Mouse (Mus musculus) heart, embryonic 12.5 days (tissue): ENCODE measurements around the gene Ttc36. TPM values are rescaled to one million over a fixed set of nuclear protein-coding genes. Genes with fewer than 3 reads are reported as not detected.

Experiments used
- ATAC-seq: fragments of 200-750 bp; cut with Nextera tagmentation; 2 replicates; pipeline ENCODE4 v1.8.0; 2017; ENCODE audit warnings: moderate TSS enrichment, moderate library complexity; ENCODE audit not compliant: insufficient number of reproducible peaks, low FRiP score
- H3K27ac ChIP-seq: fragments of 300-500 bp; sonication (generic); 2 replicates; pipeline ENCODE4 v1.5.1; 2016; ENCODE audit warnings: mild to moderate bottlenecking, moderate library complexity; ENCODE audit not compliant: poor library complexity, severe bottlenecking
- H3K27me3 ChIP-seq: fragments of 300-500 bp; sonication (generic); replicated peaks from 2 replicates; pipeline ENCODE4 v1.6.1; 2016; ENCODE audit warnings: mild to moderate bottlenecking, moderate library complexity
- H3K36me3 ChIP-seq: fragments of 300-500 bp; sonication (generic); 2 replicates; pipeline ENCODE4 v1.6.1; 2016; ENCODE audit warnings: mild to moderate bottlenecking, moderate library complexity
- H3K4me1 ChIP-seq: fragments of 300-500 bp; sonication (generic); replicated peaks from 2 replicates; pipeline ENCODE4 v1.6.1; 2016; ENCODE audit warnings: mild to moderate bottlenecking
- H3K4me2 ChIP-seq: fragments of 300-500 bp; sonication (generic); 2 replicates; pipeline ENCODE4 v1.6.1; 2016; ENCODE audit warnings: mild to moderate bottlenecking, moderate library complexity
- H3K4me3 ChIP-seq: fragments of 300-500 bp; sonication (generic); 2 replicates; pipeline ENCODE4 v1.5.1; 2016; ENCODE audit warnings: mild to moderate bottlenecking
- H3K9ac ChIP-seq: fragments of 300-500 bp; sonication (generic); 2 replicates; pipeline ENCODE4 v1.6.1; 2016; ENCODE audit warnings: mild to moderate bottlenecking, moderate library complexity
- H3K9me3 ChIP-seq: fragments of 300-500 bp; sonication (generic); replicated peaks from 2 replicates; pipeline ENCODE4 v1.6.1; 2016; ENCODE audit warnings: mild to moderate bottlenecking, moderate library complexity
- WGBS: fragments of 180-500 bp; shearing (Covaris S2); methylation state at CpG from one replicate; pipeline ENCODE4 v1.1.7; 2016; 5-methylcytosine and 5-hydroxymethylcytosine counted together
- polyA plus RNA-seq: library from polyadenylated mRNA; unstranded; fragments of >200 nt; fragmentation: Nextera tagmentation; extraction: Ambion mirVana; gene quantifications from 2 replicates; pipeline ENCODE4 v1.2.1, GENCODE M21; 2016

Ttc36 gene
- not detected in 2 replicates for polyA plus RNA-seq

- 77% methylated on average over 4 of the region's 4 CpGs for WGBS
- no peak within 1 kb of the TSS for H3K27ac ChIP-seq
- no peak within 1 kb of the TSS for H3K9ac ChIP-seq
- ATAC-seq, result no peak
- H3K27me3 ChIP-seq, result peaks cover 17% of the 10 kb centered on the region
- H3K4me3 ChIP-seq, result no peak within 1 kb of the TSS
- H3K4me2 ChIP-seq, result no peak within 1 kb of the TSS
- H3K36me3 ChIP-seq, result peaks cover 32% of the 10 kb centered on the region
- no peaks in the 10 kb centered on the region for H3K9me3 ChIP-seq
- H3K4me1 ChIP-seq, result peaks cover 13% of the 10 kb centered on the region
These were observed at the start of gene Ttc36 for GRCm38 (mm10) chr9:44802808-44803450. Gene Ttc36 (minus strand): TSS chr9:44803072.

- Histone ChIP-seq H3K9me3 (no peaks in the 10 kb centered on the region), H3K36me3 (peaks cover 72% of the 10 kb centered on the region), H3K27me3 (no peaks in the 10 kb centered on the region), H3K4me3 (no peak overlapping the region), H3K4me2 (no peak overlapping the region), H3K27ac (no peak overlapping the region), H3K9ac (no peak overlapping the region), H3K4me1 (0 out of 2 replicates have a peak, but pooled peaks cover 2% of the 10 kb centered on the region)
- no peak for ATAC-seq
- 81% methylated on average over 6 of the region's 6 CpGs for WGBS
These were observed 44.6 kb upstream of the Ttc36 start for GRCm38 (mm10) chr9:44847446-44847845.

- 86% methylated on average over 10 of the region's 10 CpGs for WGBS
- 0 out of 2 replicates have a peak, but pooled peaks cover 2% of the 10 kb centered on the region for H3K4me1 ChIP-seq
- no peaks in the 10 kb centered on the region for H3K27me3 ChIP-seq
- no peak overlapping the region for H3K27ac ChIP-seq
- no peak for ATAC-seq
- no peak overlapping the region for H3K4me2 ChIP-seq
- H3K4me3 ChIP-seq, result no peak overlapping the region
- H3K9ac ChIP-seq, result no peak overlapping the region
- H3K9me3 ChIP-seq, result no peaks in the 10 kb centered on the region
- peaks cover 88% of the 10 kb centered on the region for H3K36me3 ChIP-seq
These were observed 38.4 kb upstream of the Ttc36 start for GRCm38 (mm10) chr9:44841241-44841640.

- WGBS, result 56% methylated on average over 7 of the region's 7 CpGs
- peaks cover 90% of the 10 kb centered on the region for H3K36me3 ChIP-seq
- H3K9me3 ChIP-seq, result no peaks in the 10 kb centered on the region
- H3K4me1 ChIP-seq, result peaks cover 6% of the 10 kb centered on the region; the same call in 1 of the 2 replicates
- H3K27ac ChIP-seq, result no peak overlapping the region
- no peak overlapping the region for H3K9ac ChIP-seq
- no peak for ATAC-seq
- H3K4me2 ChIP-seq, result no peak overlapping the region
- no peaks in the 10 kb centered on the region for H3K27me3 ChIP-seq
- no peak overlapping the region for H3K4me3 ChIP-seq
These were observed 33.6 kb upstream of the Ttc36 start for GRCm38 (mm10) chr9:44836439-44836838.

- H3K27ac ChIP-seq, result no peak overlapping the region
- ATAC-seq, result no peak
- H3K36me3 ChIP-seq, result peaks cover 93% of the 10 kb centered on the region
- no peaks in the 10 kb centered on the region for H3K9me3 ChIP-seq
- WGBS, result 74% methylated on average over 4 of the region's 4 CpGs
- H3K27me3 ChIP-seq, result no peaks in the 10 kb centered on the region
- H3K4me3 ChIP-seq, result no peak overlapping the region
- no peak overlapping the region for H3K9ac ChIP-seq
- no peak overlapping the region for H3K4me2 ChIP-seq
- peaks cover 6% of the 10 kb centered on the region; the same call in 1 of the 2 replicates for H3K4me1 ChIP-seq
These were observed 29.5 kb upstream of the Ttc36 start for GRCm38 (mm10) chr9:44832356-44832755.

- H3K27me3 ChIP-seq, result no peaks in the 10 kb centered on the region
- ATAC-seq, result no peak
- no peak overlapping the region for H3K4me2 ChIP-seq
- H3K36me3 ChIP-seq, result peaks cover 94% of the 10 kb centered on the region
- H3K9ac ChIP-seq, result no peak overlapping the region
- no peak overlapping the region for H3K4me3 ChIP-seq
- no peaks in the 10 kb centered on the region for H3K9me3 ChIP-seq
- WGBS, result 88% methylated on average over 2 of the region's 2 CpGs
- H3K4me1 ChIP-seq, result peaks cover 6% of the 10 kb centered on the region; the same call in 1 of the 2 replicates
- H3K27ac ChIP-seq, result no peak overlapping the region
These were observed 27.6 kb upstream of the Ttc36 start for GRCm38 (mm10) chr9:44830506-44830905.

DNA sequence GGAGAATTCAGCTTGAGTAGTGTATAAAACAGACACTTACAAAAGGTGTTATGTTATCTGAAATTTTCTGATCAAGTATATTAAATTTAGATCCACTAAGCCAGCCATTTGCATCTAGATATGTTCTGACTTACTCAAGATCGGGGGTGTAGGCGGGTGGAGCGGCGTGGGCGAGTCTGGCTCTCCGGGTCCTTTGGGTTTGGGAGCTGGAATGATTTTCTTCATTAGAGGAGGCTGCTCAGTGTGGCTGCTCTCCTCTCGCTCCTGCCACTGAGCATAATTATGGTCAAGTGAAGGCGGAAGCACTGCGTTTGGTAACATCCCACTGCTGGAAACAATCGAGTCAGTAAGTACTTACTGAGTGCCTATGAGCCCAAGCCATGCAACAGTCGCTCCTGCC, 26.1 kb upstream of the Ttc36 start:
- ATAC-seq, result no peak
- H3K9ac ChIP-seq, result no peak overlapping the region
- peaks cover 93% of the 10 kb centered on the region for H3K36me3 ChIP-seq
- H3K27ac ChIP-seq, result no peak overlapping the region
- H3K4me1 ChIP-seq, result peaks cover 6% of the 10 kb centered on the region; the same call in 1 of the 2 replicates
- 91% methylated on average over 11 of the region's 11 CpGs for WGBS
- H3K4me2 ChIP-seq, result no peak overlapping the region
- no peak overlapping the region for H3K4me3 ChIP-seq
- H3K27me3 ChIP-seq, result no peaks in the 10 kb centered on the region
- no peaks in the 10 kb centered on the region for H3K9me3 ChIP-seq

DNA sequence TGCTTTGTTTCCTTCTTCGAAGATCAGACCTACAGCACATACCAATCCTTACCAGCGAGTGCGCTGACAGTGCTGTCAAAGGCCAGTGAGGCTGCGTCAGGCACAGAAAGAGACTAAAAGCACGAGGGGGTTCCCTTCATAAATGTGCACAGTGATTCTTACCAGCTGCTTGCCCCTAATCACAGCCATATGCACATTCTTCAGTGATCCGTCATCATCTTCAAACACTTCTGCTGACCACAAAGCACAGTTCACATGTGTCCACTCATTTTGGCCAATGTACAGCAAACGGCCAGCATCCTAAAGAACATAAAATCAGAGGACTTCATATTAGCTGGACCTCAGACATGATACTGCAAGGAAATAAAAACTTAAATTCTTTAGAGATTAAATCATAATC, 23.8 kb upstream of the Ttc36 start:
- 80% methylated on average over 7 of the region's 7 CpGs for WGBS
- no peak for ATAC-seq
- H3K4me1 ChIP-seq, result no peaks in the 10 kb centered on the region

DNA sequence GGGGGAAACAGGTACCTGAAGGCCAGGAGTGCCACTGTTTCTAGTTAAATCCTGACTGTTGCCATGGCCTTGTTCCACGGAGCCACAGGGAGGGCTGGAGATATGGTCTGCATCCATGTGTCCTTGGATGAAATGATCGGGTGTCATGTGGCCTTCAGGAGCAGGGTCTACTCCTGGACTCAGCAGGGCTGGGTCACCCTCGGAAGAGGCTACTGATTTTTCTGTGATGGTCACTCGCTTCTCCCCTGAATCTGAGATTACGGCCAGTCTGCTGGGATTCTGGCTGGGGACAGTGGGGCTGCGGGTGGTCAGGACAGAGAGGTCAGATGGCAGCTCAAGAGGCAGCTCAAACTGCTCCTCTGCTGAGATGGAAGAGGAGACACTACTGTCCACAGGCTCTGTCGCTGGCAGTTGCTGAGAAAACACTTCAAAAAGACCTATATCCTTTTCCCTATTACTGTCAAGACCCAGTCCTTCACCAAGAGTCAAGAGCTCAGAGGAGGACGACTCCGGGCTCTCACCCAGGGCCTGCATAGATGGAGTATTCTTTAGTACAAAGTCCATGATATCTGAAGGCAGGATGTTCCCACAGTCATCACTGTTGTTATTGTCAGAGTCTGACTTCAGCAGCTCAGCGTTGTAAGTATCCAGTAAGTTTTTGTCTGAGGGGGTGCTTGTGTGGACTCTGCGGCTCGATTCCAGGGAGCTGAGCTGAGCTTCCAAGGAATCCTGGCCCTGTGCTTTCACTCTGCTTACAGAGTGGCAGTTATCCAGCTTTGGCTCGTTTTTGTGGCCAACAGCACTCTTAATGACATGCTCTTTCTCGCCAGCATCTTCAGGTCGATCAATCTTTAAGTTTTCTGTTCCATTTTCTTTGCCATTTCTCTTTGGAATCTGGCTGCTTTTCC, 17.3 kb upstream of the Ttc36 start:
- Histone ChIP-seq H3K27ac (no peak overlapping the region), H3K4me3 (no peak overlapping the region), H3K27me3 (no peaks in the 10 kb centered on the region), H3K36me3 (peaks cover 99% of the 10 kb centered on the region), H3K4me1 (no peaks in the 10 kb centered on the region), H3K9me3 (no peaks in the 10 kb centered on the region), H3K9ac (no peak overlapping the region), H3K4me2 (no peak overlapping the region)
- no peak for ATAC-seq
- 88% methylated on average over 15 of the region's 15 CpGs for WGBS

More for the DNA sequence above, 23.8 kb upstream of the Ttc36 start:
- H3K4me3 ChIP-seq, result no peak overlapping the region
- H3K9me3 ChIP-seq, result no peaks in the 10 kb centered on the region
- no peak overlapping the region for H3K9ac ChIP-seq
- H3K27ac ChIP-seq, result no peak overlapping the region
- H3K4me2 ChIP-seq, result no peak overlapping the region
- H3K27me3 ChIP-seq, result no peaks in the 10 kb centered on the region
- peaks cover 93% of the 10 kb centered on the region for H3K36me3 ChIP-seq

DNA sequence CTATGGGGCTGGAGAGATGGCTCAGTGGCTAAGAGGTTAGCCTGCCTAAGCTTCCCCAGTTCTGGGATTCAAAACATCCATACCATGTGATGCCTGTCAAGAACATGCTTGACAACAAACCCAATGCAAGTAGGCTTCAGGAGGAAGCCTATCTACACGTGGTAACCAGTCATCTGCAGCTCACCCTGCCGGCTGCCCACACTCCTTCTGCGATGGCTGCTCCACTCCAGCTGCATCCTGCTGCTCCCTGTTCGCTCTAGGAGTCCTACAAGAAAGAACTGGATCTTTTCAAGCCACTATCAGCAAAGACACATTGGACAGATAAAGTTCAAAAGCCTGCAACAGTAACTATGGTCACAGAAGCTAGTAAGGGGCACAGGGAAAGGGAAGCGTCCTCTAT, 14.7 kb upstream of the Ttc36 start:
- WGBS, result 54% methylated on average over 5 of the region's 5 CpGs

GRCm38 (mm10) chr9:44814179-44814578, 11.3 kb upstream of the Ttc36 start:
- H3K4me3 ChIP-seq, result no peak overlapping the region
- H3K36me3 ChIP-seq, result peaks cover 95% of the 10 kb centered on the region
- no peak overlapping the region for H3K4me2 ChIP-seq
- no peak overlapping the region for H3K27ac ChIP-seq
- 90% methylated on average over 8 of the region's 8 CpGs for WGBS
- no peak for ATAC-seq
- no peaks in the 10 kb centered on the region for H3K27me3 ChIP-seq
- no peaks in the 10 kb centered on the region for H3K9me3 ChIP-seq
- no peaks in the 10 kb centered on the region for H3K4me1 ChIP-seq
- no peak overlapping the region for H3K9ac ChIP-seq

More for the DNA sequence above, 14.7 kb upstream of the Ttc36 start:
- no peak overlapping the region for H3K9ac ChIP-seq
- no peak for ATAC-seq
- H3K4me2 ChIP-seq, result no peak overlapping the region
- no peaks in the 10 kb centered on the region for H3K27me3 ChIP-seq
- H3K36me3 ChIP-seq, result peaks cover 100% of the 10 kb centered on the region
- no peak overlapping the region for H3K4me3 ChIP-seq
- H3K27ac ChIP-seq, result no peak overlapping the region
- H3K4me1 ChIP-seq, result no peaks in the 10 kb centered on the region
- H3K9me3 ChIP-seq, result no peaks in the 10 kb centered on the region
